Mouse (Mus musculus) frontal cortex, postnatal 10 days (tissue): ENCODE measurements at regions not wholly inside any gene's neighbourhood (a gene's known extent, or its start where the extent isn't known, plus 50 kb on each side); places are given as distances from the start of the nearest gene placed in this dataset.

ENCODE experiments used
- DNase-seq, 2 experiments: peaks; one replicate each; pipeline ENCODE4 v3.0.0; 2022; ENCODE audit warnings: low spot score in 2 of 2, mixed read lengths in 1 of 2

DNA sequence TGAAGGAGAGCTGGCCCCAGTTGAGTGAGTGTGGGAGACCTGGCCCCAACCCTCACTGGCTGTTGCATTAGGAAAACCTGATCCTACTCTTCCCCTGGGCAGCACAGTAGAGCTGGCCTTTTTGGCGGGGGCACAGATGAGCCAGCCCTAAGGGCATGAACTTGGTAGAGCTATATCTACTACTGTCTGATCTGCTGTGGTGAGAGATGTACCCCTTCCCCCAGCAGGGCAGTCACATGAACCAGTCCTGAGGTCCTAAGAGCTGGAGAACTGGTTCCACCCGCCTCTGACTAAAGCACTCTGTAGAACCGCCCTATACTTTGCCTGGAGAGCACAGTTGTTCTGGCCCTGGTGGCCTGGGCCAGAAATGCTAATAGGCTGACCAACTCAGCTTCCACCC lies 622.5 kb upstream of the Adamts5 start:
- DNase-seq: no peak

DNA sequence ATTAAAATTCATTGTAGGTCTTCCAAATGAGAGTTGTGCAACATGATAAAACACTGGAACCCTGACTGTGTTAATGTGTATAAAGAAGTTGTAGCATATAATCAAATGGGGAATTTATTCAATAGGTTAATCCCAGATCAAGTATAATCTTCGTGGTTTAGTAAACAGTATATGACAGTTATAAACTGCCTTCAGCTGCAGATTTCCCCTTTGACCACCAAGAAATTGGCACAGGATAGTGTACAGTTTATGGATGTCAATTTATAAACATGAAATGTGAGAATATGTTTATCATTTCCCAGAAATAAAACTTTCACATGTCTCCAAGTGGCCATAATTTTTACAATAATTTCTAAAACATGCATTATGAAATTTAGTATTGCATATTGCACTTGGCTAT lies 615.3 kb upstream of the Adamts5 start:
- no peak for DNase-seq

DNA sequence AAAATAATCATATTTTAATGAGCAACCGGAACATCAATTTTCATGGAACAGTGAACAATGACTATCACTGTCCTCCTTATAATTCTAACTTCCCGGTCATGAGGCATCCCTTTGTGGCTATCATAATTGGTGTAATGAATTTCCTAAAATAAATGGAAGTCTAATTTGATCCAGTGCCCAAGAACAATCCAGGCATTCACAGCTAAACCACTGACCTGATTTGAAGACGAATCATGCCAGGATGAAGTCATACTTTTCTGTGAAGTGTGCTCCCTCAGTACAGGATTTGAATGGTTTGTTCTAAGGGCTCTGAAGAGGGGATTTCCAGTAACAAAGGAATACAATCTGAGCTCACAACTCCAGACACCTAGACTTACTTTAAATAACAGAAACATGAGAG lies 614.5 kb upstream of the Adamts5 start:
- DNase-seq: no peak

DNA sequence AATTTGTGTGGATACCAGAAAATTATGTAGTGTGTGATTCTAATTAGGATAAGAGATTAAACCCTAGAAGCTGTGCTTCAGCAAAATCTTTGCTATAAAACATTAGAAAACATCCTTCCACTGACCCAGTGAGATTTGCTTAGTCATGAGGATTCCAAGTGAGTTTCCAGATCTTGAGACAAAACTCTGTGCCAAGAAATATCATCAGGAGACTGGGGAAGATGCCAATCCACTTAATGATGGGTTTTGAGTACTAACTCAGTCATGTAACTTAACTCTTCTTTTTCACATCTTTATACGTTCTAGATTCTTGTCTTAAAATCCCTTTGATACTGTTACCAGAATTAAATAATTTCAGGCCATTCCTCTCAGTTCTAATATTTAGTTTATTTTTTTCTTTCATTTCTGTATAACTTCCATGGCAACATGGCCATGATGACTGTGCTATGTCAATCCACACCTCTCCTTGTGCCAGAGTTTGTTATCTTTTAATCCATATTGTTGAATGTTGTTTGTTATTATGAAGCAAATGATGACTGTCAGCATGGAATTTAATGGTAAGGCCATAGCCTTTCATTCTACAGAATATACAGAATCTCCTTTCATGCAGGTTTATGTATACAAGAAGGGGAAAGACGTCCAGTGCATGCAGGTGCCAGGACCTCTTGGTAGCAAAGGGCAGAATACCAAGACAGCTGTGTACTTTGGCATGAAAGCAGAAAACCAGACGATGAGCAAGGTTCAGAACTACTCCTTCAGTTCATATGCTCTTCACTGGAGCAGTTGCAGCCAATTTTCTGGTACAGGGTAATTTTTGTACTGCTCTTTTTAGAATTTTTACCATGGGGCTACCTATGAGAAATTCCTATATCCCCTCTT lies 599.7 kb upstream of the Adamts5 start:
- DNase-seq: no peak

DNA sequence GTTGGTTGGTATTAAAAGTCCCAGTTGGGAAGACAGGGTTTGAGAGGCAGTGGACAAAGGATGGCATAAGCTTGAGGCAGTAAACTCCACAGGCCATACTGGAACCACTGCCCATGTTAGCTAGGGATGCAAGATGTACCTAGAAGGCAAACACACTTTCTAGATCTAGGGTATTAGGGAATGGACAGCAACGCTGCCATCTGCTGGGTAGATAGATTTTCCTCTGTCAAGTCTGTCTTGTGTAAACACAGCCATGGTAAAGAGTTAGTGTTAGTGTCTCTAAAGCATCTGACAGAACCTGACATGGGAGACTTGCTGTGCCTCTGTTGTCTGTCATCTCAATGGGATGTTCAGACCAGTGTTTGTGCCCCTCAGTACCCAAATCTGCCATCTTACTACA lies 573.5 kb upstream of the Adamts5 start:
- DNase-seq: no peak

DNA sequence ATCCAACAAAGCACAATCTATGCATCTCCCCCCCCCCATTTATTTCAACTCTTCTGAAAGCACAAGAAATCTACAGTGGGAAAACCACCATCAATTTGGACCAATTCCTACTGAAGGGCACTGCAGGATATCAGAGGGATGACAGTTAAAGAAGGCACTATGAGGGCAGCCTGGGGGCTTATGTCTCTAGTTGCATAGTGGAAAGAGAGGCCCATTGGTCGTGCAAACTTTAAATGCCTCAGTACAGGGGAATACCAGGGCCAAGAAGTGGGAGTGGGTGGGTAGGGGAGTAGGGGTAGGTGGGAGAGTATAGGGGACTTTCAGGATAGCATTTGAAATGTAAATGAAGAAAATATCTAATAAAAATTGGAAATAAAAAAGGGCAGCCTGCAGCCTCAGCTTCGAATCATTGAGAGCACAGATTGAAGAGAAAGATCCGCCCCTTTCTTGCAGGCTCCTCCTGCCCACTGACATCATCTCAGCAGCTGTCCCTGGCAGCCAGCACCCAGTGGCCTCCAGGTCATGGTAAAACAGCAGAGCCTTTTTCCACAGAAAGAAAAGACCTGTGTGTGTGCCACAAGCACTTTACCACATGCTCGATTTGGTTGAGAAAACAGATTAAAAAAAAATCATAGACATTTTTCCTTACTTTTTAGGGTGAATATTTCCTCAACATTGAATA lies 571.6 kb upstream of the Adamts5 start:
- peak in 1 of 2 experiments; percentile 3 for DNase-seq

DNA sequence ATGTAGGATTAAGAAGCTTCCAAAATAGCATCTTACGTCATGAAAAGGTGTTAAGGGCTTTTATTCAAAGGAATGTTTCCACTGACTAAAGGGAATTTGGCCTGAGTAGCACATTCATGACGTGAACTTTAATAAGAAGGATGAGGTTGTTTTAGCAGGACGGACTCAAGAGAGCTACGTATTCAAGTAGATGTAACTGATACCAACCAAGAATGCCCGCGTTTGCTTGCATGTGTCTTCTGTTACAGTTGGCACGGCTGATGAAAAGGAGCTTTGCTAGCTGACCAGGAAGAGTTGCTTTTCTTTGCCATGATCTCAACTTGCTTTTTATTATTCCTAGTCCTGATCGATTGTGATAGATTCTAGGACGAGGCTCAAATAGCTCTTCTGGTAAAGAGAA lies 559.4 kb upstream of the Adamts5 start:
- no peak for DNase-seq

DNA sequence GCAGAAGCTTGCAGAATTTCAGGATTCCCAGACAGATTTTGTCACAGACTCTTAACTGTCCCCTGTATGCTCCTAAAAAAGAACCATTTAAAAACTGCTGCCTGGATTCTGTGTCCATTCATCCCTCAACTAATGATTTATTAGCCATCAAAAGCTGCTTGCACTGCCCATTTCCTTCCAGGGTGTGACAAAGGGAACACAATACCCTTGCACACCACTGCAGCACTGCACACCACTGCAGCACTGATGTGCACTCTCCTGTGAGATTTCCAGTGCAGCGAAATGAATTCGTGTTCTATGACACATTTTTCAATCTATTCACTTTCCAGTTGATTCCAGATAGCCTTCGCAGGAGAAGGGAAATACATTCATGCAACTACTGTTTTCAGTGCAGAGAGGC lies 555.0 kb upstream of the Adamts5 start:
- DNase-seq: no peak

DNA sequence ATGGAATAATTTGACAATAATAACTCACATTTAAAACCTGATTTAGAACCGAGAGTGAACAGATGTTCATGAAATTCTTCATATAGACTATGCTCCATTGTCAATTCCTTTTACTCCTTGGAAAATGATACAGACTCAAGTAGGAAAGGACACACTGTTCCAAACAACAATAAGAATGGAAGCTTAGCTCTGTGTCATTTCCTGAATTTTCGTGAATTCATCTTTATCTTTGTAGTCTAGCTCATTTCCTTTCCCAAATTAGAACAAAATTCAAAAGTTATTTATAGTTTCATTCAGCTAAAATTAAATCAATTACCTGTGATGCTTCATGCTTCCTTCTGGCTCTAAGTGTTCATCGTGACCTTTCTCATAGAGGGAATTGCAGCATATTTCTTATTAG lies 553.2 kb upstream of the Adamts5 start:
- no peak for DNase-seq

DNA sequence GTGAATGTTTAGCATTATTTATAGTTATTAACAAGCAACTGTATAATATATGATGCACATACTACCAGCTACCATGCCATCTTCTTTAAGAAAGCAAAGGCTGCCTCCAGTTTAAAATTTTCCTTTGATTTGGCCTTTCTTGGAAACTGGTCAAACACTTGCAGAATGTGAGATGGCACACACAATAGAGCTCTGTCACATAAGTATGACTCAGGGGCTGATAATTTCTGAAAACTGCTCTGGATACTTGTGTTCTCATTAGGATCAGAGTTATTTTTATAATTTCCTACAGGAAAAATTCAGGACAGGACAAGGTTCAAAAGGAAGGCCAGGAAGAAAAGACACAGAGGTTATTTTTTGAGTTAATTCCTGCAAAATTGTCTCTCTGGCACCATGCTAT lies 552.4 kb upstream of the Adamts5 start:
- DNase-seq: no peak

DNA sequence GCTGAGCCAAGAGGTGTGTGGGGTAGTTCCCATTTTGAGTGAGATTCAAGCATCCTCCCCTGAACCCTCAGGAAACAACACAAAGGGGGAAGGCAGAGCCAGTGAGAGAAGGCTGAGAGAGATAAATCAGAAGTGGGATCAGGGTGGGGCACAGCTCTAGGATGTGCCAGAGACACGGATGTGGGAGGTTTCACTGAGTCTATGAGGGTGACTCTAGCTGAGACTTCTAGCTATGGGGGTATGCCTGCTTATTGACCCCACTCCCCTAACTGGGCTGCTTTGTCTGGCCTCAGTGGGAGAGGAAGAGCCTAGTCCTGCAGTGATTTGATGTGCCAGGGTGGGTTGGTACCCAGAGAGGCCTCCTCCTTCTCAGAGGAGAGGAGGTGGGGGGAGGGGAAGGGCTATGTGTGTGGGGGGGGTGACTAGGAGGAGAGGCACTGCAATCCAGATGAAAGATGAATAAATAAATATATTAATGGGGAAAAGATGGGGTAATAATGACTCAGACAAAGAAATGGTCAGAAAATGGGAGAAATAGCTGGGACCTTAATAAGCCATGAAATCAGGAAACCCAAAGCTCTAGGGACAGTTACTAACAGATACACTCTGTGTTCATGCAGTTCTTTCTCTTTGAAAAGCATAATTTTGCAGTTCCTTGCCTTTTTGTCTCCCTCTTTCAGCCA lies 547.0 kb upstream of the Adamts5 start:
- DNase-seq: no peak

DNA sequence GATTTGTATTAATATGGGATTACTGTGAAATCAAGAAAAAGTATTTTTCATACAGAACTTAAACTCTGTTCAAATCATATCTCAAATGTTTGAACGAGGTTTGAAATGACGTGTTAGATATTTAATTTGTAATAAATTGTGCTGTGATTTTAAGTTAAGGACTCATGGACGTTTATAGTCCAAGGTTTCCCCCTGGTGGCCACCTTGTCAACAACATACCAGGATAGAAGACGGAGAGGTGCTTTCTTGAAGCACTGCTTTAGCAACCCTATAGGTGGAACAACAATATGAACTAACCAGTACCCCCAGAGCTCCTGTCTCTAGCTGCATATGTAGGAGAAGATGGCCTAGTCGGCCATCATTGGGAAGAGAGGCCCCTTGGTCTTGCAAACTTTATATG lies 517.8 kb upstream of the Adamts5 start:
- DNase-seq: peak; percentile 10 to 61

DNA sequence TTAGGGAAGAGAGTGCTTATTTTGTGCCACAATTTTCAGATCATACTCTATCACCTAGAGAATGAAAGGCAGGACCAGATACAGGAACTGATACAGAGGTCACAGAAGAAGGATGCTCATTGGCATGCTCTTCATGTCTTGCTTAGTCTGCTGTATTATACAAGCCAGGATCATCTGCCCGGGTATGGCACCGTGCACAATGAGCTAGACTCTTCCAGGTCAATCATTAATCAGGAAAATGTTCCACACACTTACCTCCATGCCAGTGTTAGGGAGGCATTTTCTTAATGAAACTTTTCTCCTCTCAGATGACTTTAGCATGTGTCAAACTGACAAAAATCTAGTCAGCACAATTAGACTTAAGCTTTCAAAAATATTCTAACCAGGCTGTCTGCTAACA lies 502.7 kb upstream of the Adamts5 start:
- no peak for DNase-seq

DNA sequence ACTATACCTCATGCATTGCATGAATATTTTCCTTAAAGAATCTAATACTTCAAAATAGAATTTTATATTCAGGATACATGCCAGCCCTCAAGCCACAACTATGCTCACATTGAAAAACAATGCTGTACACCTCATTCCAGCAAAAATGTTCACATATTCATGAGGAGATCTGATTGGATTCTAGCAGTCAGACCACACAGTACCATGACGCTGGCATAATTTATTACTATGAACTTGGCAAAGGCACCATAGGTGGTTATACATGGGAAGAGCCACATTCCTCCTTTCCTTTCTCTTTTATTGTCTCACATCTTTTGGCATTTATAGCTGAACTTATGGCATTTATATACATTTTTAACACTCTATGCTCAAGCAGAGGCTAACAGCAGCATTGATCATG lies 499.8 kb upstream of the Adamts5 start:
- DNase-seq: no peak

DNA sequence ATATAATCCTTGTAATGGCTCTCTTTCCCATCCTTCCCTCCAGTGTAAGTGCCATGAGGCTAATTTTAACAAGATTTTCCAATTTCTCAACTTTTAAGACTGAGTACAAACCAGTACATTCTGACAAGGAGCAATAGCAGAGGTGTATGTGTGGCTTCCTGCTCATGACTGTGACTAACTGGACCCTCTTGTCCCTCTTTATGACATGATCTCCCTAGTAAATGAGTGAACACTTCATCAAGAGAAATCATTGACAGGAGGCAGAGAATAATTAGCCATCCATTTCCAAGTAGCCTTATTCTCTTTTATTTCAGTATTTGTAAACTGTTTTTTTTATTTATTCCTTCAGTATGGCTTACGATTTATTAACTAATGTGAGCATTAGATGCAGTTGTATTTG lies 497.7 kb upstream of the Adamts5 start:
- no peak for DNase-seq

DNA sequence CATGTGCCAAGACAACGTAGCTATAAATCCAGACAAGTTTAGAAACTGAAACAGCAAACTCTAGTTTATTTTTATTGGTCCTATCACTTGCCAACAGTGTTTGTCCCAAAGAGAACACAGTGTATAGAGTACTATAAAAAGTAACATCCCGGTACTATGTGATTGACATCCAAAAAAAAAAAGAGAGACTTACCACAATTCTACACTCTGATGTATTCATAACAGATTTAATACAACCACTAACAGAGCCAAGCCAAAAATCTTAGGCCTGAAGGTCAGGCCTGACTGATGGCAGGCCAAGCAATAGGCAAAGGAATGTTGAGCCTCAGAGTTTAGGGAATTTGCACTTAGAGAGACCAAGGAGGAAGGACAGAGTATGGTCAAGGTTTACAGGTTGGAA lies 495.9 kb upstream of the Adamts5 start:
- no peak for DNase-seq

DNA sequence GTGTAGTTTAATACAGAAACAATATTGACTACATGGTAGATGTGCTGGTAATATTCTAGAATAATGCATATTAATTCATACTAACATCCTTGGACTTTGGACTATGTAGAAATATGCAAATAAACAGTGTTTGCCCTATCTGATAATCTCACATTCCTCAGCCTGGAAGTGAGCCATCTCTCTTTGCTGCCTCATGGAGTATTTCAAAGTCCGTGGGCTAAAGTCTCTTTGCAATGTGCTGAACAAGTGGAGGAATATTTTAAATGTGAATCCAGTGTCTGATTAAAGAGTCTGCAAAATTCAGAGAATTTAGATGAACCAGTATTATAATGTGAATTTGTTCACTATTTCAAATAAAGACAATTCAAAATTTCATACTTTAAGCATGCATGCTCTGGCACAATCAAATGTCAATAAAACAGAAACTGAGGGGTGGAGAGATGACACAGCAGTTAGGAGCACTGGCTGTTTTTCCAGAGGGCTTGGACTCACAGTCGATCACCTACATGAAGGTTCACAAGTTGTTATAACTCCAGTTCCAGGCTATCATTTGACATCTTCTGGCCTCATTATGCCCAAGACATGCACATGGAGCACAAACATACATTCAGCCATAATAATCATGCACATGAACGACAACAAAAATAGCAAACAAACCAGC lies 487.6 kb upstream of the Adamts5 start:
- no peak for DNase-seq

DNA sequence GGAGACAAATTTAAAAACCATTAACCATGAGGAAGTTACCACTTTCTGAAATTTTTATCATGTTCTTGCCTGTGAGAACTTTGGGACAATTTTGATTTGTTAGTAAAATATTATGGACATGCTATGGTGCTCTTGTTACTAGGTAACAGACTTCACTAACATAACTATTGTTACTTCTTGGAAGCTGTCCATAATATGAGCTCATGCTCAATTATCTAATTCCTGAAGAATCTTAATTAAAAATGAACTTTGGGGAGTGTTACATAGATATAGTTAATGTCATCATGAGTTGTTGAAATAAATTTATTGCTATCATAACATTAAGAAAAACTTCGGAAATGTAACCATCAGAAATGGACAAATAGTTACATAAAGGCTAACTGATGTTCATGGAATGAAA lies 486.5 kb upstream of the Adamts5 start:
- DNase-seq: no peak

DNA sequence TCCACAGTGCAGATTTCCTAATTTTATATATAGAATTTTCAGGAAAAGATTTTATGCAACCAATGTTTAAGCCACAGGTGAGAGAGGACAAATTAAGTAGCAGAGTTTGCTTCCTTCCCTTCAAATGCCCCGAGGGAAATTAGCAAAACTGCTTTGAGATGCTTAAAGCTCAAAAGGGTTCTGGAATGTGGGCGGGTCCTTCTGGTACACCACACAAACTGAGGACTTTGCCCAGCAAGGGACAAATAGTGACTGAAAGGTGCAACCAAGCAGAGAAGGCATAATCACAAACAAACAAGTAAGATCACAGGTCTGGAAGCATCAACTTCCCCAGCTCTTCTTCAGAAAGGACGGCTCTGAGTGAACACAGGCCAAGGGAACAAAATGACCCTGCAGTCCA lies 476.4 kb upstream of the Adamts5 start:
- no peak for DNase-seq

DNA sequence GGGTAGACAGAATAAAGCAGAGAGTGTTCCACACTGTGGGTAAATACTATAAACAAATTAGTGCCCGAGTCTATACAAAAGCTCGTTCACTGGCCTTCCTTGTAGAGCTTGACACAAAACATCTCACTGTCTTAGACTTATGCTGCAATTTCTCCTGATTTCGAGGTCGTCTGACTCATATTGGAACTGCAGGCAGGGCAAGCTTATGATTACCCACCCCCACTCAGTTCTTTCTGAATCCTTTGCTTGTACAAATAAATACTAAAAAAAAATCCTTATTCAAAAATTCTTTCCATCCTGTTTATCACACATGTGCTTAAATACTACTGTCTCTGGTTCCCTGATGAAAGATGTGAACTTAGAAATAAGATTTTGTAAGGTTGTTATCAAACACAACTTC lies 470.0 kb upstream of the Adamts5 start:
- DNase-seq: no peak

DNA sequence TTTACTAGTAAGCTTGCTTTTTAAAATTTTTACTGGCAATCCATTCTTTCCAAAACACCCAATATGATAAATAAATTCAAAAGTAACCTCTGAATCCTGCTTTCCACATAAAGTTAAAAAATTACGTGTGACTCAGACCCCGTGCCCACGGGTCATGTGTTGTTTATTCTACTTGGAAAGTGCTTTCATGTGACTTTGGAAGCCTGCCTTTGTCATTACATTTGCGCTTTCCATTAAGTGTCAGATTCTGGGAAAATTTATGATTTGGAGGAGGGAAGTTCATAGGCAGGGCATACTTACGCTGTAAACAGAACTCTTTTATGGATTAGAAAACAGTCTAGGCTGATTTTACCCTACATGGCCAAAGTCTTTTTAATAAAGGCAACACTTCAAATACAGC lies 466.8 kb upstream of the Adamts5 start:
- DNase-seq: no peak

DNA sequence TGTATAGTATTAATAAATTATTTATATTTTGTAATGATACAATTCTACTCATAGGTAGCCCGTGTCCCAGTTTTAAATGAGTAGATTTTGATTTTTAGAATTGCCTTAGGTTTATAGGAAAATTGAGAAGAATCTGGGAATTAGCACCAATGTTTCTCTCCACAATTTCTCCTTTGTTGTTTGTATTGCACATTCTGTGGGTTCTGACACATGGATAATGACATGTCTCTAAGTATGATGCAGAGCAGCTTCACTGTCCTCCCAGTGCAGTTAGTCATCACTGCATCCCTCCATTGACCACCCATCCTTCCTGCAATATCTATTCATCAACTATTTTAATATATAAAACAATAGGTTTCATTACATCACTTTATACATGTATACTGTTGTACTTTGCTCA lies 464.6 kb upstream of the Adamts5 start:
- no peak for DNase-seq
